Mouse (Mus musculus): Measurements from ENCODE around the gene Amigo3. TPM values are rescaled to one million over a fixed set of nuclear protein-coding genes. Genes with fewer than 3 reads are reported as not detected.
A peak's percentile ranks its signal among the peaks of the same experiment; 100 is the strongest.
"Not testable (repeated sequence)": the region's sequence is repeated elsewhere in the genome, so short reads cannot be mapped to it uniquely, and the experiment has no call there.

The Amigo3 gene
- total RNA-seq (2022): 1 to 10 TPM; 2.4 to 6.6 (median 4.1) TPM

GRCm38 (mm10) chr9:108052885-108053664 is at the start of gene Amigo3:
Amigo3 (plus strand) TSS chr9:108053159.
- DNase-seq: peak; percentile 95

GRCm38 (mm10) chr9:108003531-108003890 is 49.4 kb upstream of the Amigo3 start:
- no peak for DNase-seq

- DNase-seq: no peak
These were observed 44.9 kb upstream of the Amigo3 start for GRCm38 (mm10) chr9:108008041-108008440.

- DNase-seq: no peak
These were observed 42.6 kb upstream of the Amigo3 start for GRCm38 (mm10) chr9:108010385-108010784.

GRCm38 (mm10) chr9:108013577-108013976 is 39.4 kb upstream of the Amigo3 start:
- DNase-seq: not testable (repeated sequence)

GRCm38 (mm10) chr9:108017127-108017526 is 35.8 kb upstream of the Amigo3 start:
- no peak for DNase-seq

- DNase-seq: no peak
These were observed 32.2 kb upstream of the Amigo3 start for GRCm38 (mm10) chr9:108020741-108021140.

GRCm38 (mm10) chr9:108023216-108023615 is 29.7 kb upstream of the Amigo3 start:
- no peak for DNase-seq

- DNase-seq: no peak
These were observed 26.4 kb upstream of the Amigo3 start for GRCm38 (mm10) chr9:108026584-108026983.

- DNase-seq: no peak
These were observed 25.1 kb upstream of the Amigo3 start for GRCm38 (mm10) chr9:108027867-108028266.

- DNase-seq: no peak
These were observed 20.8 kb upstream of the Amigo3 start for GRCm38 (mm10) chr9:108032126-108032525.

- DNase-seq: no peak
These were observed 17.4 kb upstream of the Amigo3 start for GRCm38 (mm10) chr9:108035331-108036156.

GRCm38 (mm10) chr9:108044751-108045492 is 8.0 kb upstream of the Amigo3 start:
- DNase-seq: no peak

- DNase-seq: no peak
These were observed 6.4 kb upstream of the Amigo3 start for GRCm38 (mm10) chr9:108046582-108046981.

- DNase-seq: no peak
These were observed 5.1 kb upstream of the Amigo3 start for GRCm38 (mm10) chr9:108047601-108048565.

- no peak for DNase-seq
These were observed 4.4 kb upstream of the Amigo3 start for GRCm38 (mm10) chr9:108048566-108048955.

GRCm38 (mm10) chr9:108049016-108049455 is 3.9 kb upstream of the Amigo3 start, which contains the start of gene Gmppb:
Gmppb (plus strand) TSS chr9:108049242.
- DNase-seq: peak; percentile 98

- no peak for DNase-seq
These were observed 3.3 kb upstream of the Amigo3 start for GRCm38 (mm10) chr9:108049561-108050251.

- no peak for DNase-seq
These were observed 1.6 kb upstream of the Amigo3 start for GRCm38 (mm10) chr9:108051184-108051930.

- no peak for DNase-seq
These were observed 1.1 kb upstream of the Amigo3 start for GRCm38 (mm10) chr9:108051931-108052220.

All from adrenal gland, adult 8-10 months (tissue).